Mouse (Mus musculus): ENCODE measurements around the gene Slc15a1. TPM values are rescaled to one million over a fixed set of nuclear protein-coding genes. Genes with fewer than 3 reads are reported as not detected.

Gene Slc15a1
- total and polyA plus RNA-seq, 2 experiments: not detected

- no peak for TF ChIP-seq CTCF (IDR thresholded peaks at IDR 0.05; ENCODE audit: low read depth, low read length)
- TF ChIP-seq POLR2A (IDR thresholded peaks at IDR 0.05; ENCODE audit: extremely low read depth, insufficient read depth, low read length): no peak
- H3K36me3 ChIP-seq (ENCODE audit: control insufficient read depth, insufficient read depth, low read length): 0 out of 2 replicates have a peak, but pooled peaks cover 3% of the 10 kb centered on the region
- no peak overlapping the region for H3K27ac ChIP-seq (replicated peaks; ENCODE audit: insufficient read depth, low read depth, low read length)
- peaks cover 8% of the 10 kb centered on the region for H3K4me1 ChIP-seq (ENCODE audit: control insufficient read depth, insufficient read depth, low read length)
- no peak for DNase-seq (ENCODE audit: extremely low read depth, low read depth, low spot score)
- H3K27me3 ChIP-seq (ENCODE audit: control insufficient read depth, insufficient read depth, low read length): no peaks in the 10 kb centered on the region
- H3K9ac ChIP-seq (ENCODE audit: low read depth, low read length): no peak overlapping the region
- 94% methylated on average over 14 of the region's 14 CpGs for WGBS
- H3K4me3 ChIP-seq (ENCODE audit: insufficient read depth, low read depth, low read length): no peak overlapping the region
- no peaks in the 10 kb centered on the region for H3K79me2 ChIP-seq (ENCODE audit: control insufficient read depth, insufficient read depth, low read length)
Measured at GRCm38 (mm10) chr14:121545551-121546331, 40.7 kb upstream of the Slc15a1 start.

DNA sequence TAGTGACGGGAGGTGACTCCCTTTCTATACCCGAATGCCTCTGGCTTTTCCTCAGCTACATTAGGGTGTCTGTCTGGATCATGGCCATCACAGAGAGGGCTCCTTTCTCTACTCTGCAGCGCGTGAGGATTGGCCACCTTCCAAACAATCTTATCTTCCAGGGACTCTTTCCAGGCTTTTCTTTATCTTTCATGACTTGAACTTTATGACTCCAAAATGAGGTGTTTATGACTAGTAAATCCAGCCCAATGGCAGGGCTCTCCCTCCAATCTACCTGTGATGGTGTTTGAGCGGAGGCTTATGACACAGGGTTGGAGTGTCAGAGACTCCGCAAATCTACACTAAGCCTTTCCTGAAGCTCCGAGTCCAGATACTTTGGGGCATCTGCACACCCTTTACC, 36.2 kb upstream of the Slc15a1 start:
- no peaks in the 10 kb centered on the region for H3K36me3 ChIP-seq (ENCODE audit: control insufficient read depth, insufficient read depth, low read length)
- TF ChIP-seq CTCF (IDR thresholded peaks at IDR 0.05; ENCODE audit: low read depth, low read length): no peak
- no peak for TF ChIP-seq POLR2A (IDR thresholded peaks at IDR 0.05; ENCODE audit: extremely low read depth, insufficient read depth, low read length)
- no peaks in the 10 kb centered on the region for H3K79me2 ChIP-seq (ENCODE audit: control insufficient read depth, insufficient read depth, low read length)
- WGBS: 77% methylated on average over 7 of the region's 7 CpGs
- no peak for DNase-seq (ENCODE audit: extremely low read depth, low read depth, low spot score)
- no peak overlapping the region for H3K9ac ChIP-seq (ENCODE audit: low read depth, low read length)
- H3K27me3 ChIP-seq (ENCODE audit: control insufficient read depth, insufficient read depth, low read length): no peaks in the 10 kb centered on the region
- H3K27ac ChIP-seq (replicated peaks; ENCODE audit: insufficient read depth, low read depth, low read length): no peak overlapping the region
- no peak overlapping the region for H3K4me3 ChIP-seq (ENCODE audit: insufficient read depth, low read depth, low read length)
- peaks cover 4% of the 10 kb centered on the region; the same call in 1 of the 2 replicates for H3K4me1 ChIP-seq (ENCODE audit: control insufficient read depth, insufficient read depth, low read length)

- Histone ChIP-seq H3K4me3 (ENCODE audit: insufficient read depth, low read depth, low read length) (no peak overlapping the region), H3K36me3 (ENCODE audit: control insufficient read depth, insufficient read depth, low read length) (no peaks in the 10 kb centered on the region), H3K4me1 (ENCODE audit: control insufficient read depth, insufficient read depth, low read length) (no peaks in the 10 kb centered on the region), H3K27me3 (ENCODE audit: control insufficient read depth, insufficient read depth, low read length) (no peaks in the 10 kb centered on the region), H3K9ac (ENCODE audit: low read depth, low read length) (no peak overlapping the region), H3K27ac (replicated peaks; ENCODE audit: insufficient read depth, low read depth, low read length) (no peak overlapping the region), H3K79me2 (ENCODE audit: control insufficient read depth, insufficient read depth, low read length) (no peaks in the 10 kb centered on the region)
- TF ChIP-seq CTCF (IDR thresholded peaks at IDR 0.05; ENCODE audit: low read depth, low read length): no peak
- no peak for TF ChIP-seq POLR2A (IDR thresholded peaks at IDR 0.05; ENCODE audit: extremely low read depth, insufficient read depth, low read length)
- no peak for DNase-seq (ENCODE audit: extremely low read depth, low read depth, low spot score)
- 65% methylated on average over 3 of the region's 3 CpGs for WGBS
Measured at GRCm38 (mm10) chr14:121534501-121534900, 29.4 kb upstream of the Slc15a1 start.

DNA sequence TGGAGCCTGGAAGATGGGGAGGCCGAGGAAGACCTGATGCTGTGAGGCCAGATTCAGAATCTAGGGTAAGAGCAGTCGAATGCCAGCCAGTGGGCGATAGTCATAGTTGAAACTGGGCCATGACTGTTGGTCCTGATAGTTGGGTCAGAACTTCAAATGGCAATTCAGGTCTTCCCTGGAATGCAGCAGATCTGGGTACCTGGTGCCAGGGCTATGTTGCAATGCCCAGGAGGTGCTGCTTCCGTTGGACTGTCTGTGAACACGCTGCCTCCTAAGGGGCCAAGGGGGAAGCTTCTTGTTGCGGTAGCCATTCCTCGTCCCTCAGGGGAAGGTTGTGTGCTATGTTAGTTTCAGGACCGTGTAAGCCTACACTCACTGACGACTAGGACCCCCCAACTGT, 25.8 kb upstream of the Slc15a1 start:
- Histone ChIP-seq H3K79me2 (ENCODE audit: control insufficient read depth, insufficient read depth, low read length) (no peaks in the 10 kb centered on the region), H3K4me1 (ENCODE audit: control insufficient read depth, insufficient read depth, low read length) (no peaks in the 10 kb centered on the region), H3K9ac (ENCODE audit: low read depth, low read length) (no peak overlapping the region), H3K27ac (replicated peaks; ENCODE audit: insufficient read depth, low read depth, low read length) (no peak overlapping the region), H3K27me3 (ENCODE audit: control insufficient read depth, insufficient read depth, low read length) (no peaks in the 10 kb centered on the region), H3K4me3 (ENCODE audit: insufficient read depth, low read depth, low read length) (no peak overlapping the region), H3K36me3 (ENCODE audit: control insufficient read depth, insufficient read depth, low read length) (no peaks in the 10 kb centered on the region)
- TF ChIP-seq CTCF (IDR thresholded peaks at IDR 0.05; ENCODE audit: low read depth, low read length): no peak
- no peak for TF ChIP-seq POLR2A (IDR thresholded peaks at IDR 0.05; ENCODE audit: extremely low read depth, insufficient read depth, low read length)
- 67% methylated on average over 9 of the region's 9 CpGs for WGBS
- DNase-seq (ENCODE audit: extremely low read depth, low read depth, low spot score): no peak

- no peaks in the 10 kb centered on the region for H3K4me1 ChIP-seq (ENCODE audit: control insufficient read depth, insufficient read depth, low read length)
- DNase-seq (ENCODE audit: extremely low read depth, low read depth, low spot score): no peak
- no peaks in the 10 kb centered on the region for H3K36me3 ChIP-seq (ENCODE audit: control insufficient read depth, insufficient read depth, low read length)
- WGBS: 89% methylated on average over 3 of the region's 3 CpGs
- H3K79me2 ChIP-seq (ENCODE audit: control insufficient read depth, insufficient read depth, low read length): no peaks in the 10 kb centered on the region
- H3K27ac ChIP-seq (replicated peaks; ENCODE audit: insufficient read depth, low read depth, low read length): no peak overlapping the region
- H3K9ac ChIP-seq (ENCODE audit: low read depth, low read length): no peak overlapping the region
- no peak for TF ChIP-seq CTCF (IDR thresholded peaks at IDR 0.05; ENCODE audit: low read depth, low read length)
- no peak for TF ChIP-seq POLR2A (IDR thresholded peaks at IDR 0.05; ENCODE audit: extremely low read depth, insufficient read depth, low read length)
- H3K27me3 ChIP-seq (ENCODE audit: control insufficient read depth, insufficient read depth, low read length): no peaks in the 10 kb centered on the region
- H3K4me3 ChIP-seq (ENCODE audit: insufficient read depth, low read depth, low read length): no peak overlapping the region
Measured at GRCm38 (mm10) chr14:121527883-121528282, 22.8 kb upstream of the Slc15a1 start.

- no peaks in the 10 kb centered on the region for H3K36me3 ChIP-seq (ENCODE audit: control insufficient read depth, insufficient read depth, low read length)
- no peaks in the 10 kb centered on the region for H3K4me1 ChIP-seq (ENCODE audit: control insufficient read depth, insufficient read depth, low read length)
- no peak overlapping the region for H3K9ac ChIP-seq (ENCODE audit: low read depth, low read length)
- H3K27me3 ChIP-seq (ENCODE audit: control insufficient read depth, insufficient read depth, low read length): no peaks in the 10 kb centered on the region
- no peak for DNase-seq (ENCODE audit: extremely low read depth, low read depth, low spot score)
- H3K79me2 ChIP-seq (ENCODE audit: control insufficient read depth, insufficient read depth, low read length): no peaks in the 10 kb centered on the region
- no peak overlapping the region for H3K4me3 ChIP-seq (ENCODE audit: insufficient read depth, low read depth, low read length)
- H3K27ac ChIP-seq (replicated peaks; ENCODE audit: insufficient read depth, low read depth, low read length): no peak overlapping the region
- no peak for TF ChIP-seq CTCF (IDR thresholded peaks at IDR 0.05; ENCODE audit: low read depth, low read length)
- TF ChIP-seq POLR2A (IDR thresholded peaks at IDR 0.05; ENCODE audit: extremely low read depth, insufficient read depth, low read length): no peak
- 41% methylated on average over 1 of the region's 1 CpGs for WGBS
Measured at GRCm38 (mm10) chr14:121527201-121527600, 22.1 kb upstream of the Slc15a1 start.

Data from liver, adult 2 months (tissue).